Mouse (Mus musculus): ENCODE data around the gene Grsf1. TPM values are rescaled to one million over a fixed set of nuclear protein-coding genes. Genes with fewer than 3 reads are reported as not detected.

Grsf1 gene
- polyA plus RNA-seq, 1 experiment from 2014 or later = 62.9 TPM

DNA sequence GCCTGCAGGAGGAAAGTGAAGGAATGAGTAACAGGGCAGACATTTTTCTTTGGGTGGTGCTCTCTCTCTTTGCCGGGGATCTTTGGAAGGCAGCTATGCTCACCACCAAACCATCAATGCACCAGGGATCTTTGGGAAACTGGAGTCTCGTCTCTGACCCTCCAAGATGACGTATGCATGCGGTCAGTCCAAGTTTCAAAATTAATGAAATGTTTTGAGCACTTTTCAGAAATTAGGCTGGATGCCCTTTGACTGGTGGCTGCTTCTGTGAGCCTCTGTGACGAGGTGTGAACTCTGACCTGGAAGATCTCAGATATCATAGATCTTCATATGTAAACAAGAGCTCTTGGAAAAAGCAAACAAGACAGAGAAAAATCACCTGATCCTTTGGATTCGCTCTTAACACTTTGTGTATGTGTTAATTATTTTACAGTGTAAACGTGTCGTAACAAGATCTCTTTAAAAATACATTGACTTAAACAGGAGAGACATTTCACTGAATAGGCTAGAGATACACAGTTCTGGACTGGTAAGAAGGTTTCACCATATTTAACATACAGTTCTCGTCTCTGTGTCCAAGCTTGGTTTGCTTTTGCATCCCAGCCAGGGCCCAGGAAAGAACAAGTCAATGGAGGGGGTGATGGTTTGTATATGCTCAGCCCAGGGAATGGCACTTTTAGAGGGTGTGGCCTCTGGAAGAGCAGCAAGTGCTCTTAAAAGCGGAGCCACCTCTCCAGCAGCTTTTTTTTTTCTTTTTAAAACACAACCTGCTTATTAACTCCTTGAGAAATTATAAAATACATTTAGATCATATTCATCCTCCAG is 14.9 kb upstream of the Grsf1 start:
- 81% methylated on average over 10 of the region's 10 CpGs for WGBS
- no peaks in the 10 kb centered on the region for H3K9me3 ChIP-seq (ENCODE audit: control insufficient read depth, low read length)
- H3K36me3 ChIP-seq (ENCODE audit: control insufficient read depth, insufficient read depth) = no peaks in the 10 kb centered on the region
- H3K27me3 ChIP-seq (replicated peaks; ENCODE audit: control insufficient read depth, insufficient read depth, low read length) = no peaks in the 10 kb centered on the region
- no peak overlapping the region for H3K9ac ChIP-seq (replicated peaks; ENCODE audit: low read depth, low read length)
- ATAC-seq = no peak
- H3K4me1 ChIP-seq (replicated peaks; ENCODE audit: control insufficient read depth, insufficient read depth, low read length) = no peaks in the 10 kb centered on the region
- no peak overlapping the region for H3K4me2 ChIP-seq (ENCODE audit: low read length)
- H3K4me3 ChIP-seq (replicated peaks; ENCODE audit: low read length) = no peak overlapping the region
- no peak overlapping the region for H3K27ac ChIP-seq (ENCODE audit: low read length)

DNA sequence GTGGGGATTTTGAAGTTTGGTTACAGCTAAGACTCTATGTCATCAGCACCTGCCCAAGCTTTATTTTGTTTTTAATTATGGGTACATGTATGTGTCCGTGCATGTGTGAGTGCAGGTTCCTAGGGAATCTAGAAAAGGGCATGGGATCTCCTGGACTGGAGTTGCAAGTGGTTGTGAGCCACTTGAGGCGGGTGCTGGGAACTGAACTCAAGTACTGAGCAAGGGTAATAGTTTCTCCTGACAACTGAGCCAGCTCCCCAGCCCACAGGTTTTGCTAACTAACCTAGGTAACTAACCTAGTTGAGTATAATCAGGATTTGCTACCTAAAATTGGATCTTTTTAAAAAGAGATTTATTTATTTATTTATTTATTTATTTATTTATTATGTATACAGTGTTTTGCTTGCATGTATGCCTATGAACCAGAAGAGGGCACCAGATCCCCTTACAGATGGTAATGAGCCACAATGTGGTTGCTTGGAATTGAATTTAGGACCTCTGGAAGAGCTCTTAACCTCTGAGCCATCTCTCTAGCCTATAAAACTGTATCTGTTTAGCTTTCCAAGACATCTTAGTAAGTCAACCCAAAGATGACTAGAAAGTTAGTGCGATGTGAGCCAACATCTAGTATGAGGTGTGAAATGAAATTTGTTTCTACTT is 13.4 kb upstream of the Grsf1 start:
- Histone ChIP-seq H3K9me3 (ENCODE audit: control insufficient read depth, low read length) (no peaks in the 10 kb centered on the region), H3K9ac (replicated peaks; ENCODE audit: low read depth, low read length) (no peak overlapping the region), H3K27me3 (replicated peaks; ENCODE audit: control insufficient read depth, insufficient read depth, low read length) (no peaks in the 10 kb centered on the region), H3K36me3 (ENCODE audit: control insufficient read depth, insufficient read depth) (no peaks in the 10 kb centered on the region), H3K27ac (ENCODE audit: low read length) (no peak overlapping the region), H3K4me1 (replicated peaks; ENCODE audit: control insufficient read depth, insufficient read depth, low read length) (no peaks in the 10 kb centered on the region), H3K4me3 (replicated peaks; ENCODE audit: low read length) (no peak overlapping the region), H3K4me2 (ENCODE audit: low read length) (no peak overlapping the region)
- ATAC-seq = peak; percentile 61; the same call in 1 of the 2 replicates
- 74% methylated on average over 3 of the region's 3 CpGs for WGBS

DNA sequence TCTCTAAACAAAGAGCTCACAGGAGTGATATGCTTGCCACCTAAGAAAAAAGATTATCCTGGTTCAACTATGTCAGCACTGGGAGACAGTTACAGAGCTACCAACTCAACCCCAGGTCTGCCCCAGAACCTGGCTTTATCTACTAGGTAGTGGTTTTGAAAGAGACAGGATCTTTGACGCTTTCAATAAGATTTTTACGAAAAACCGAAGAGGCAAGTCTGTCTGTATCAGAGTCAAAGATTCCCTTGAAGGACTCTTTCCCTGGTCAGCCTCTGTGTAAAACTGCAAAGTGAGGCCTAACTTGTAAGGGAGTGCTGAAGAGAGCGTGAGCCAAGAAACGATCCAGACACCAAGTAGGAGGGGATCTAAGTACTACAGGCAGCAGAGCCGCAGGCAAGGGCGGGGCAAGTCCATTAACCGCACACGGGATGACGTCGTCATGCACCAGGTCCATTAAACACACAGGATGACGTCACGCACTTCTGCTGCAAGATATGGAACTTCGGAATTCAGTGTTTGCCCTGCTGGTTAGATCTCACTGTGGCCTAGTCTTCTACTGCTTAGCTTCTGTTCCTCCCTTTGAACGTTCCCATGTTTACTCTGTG is 12.7 kb upstream of the Grsf1 start:
- H3K9ac ChIP-seq (replicated peaks; ENCODE audit: low read depth, low read length) = no peak overlapping the region
- H3K9me3 ChIP-seq (ENCODE audit: control insufficient read depth, low read length) = no peaks in the 10 kb centered on the region
- WGBS = 78% methylated on average over 15 of the region's 15 CpGs
- no peak overlapping the region for H3K27ac ChIP-seq (ENCODE audit: low read length)
- H3K36me3 ChIP-seq (ENCODE audit: control insufficient read depth, insufficient read depth) = no peaks in the 10 kb centered on the region
- H3K4me3 ChIP-seq (replicated peaks; ENCODE audit: low read length) = no peak overlapping the region
- 0 out of 2 replicates have a peak, but pooled peaks have one; percentile 18 for ATAC-seq
- no peaks in the 10 kb centered on the region for H3K27me3 ChIP-seq (replicated peaks; ENCODE audit: control insufficient read depth, insufficient read depth, low read length)
- no peak overlapping the region for H3K4me2 ChIP-seq (ENCODE audit: low read length)
- no peaks in the 10 kb centered on the region for H3K4me1 ChIP-seq (replicated peaks; ENCODE audit: control insufficient read depth, insufficient read depth, low read length)

GRCm38 (mm10) chr5:88687996-88688406 is 12.0 kb upstream of the Grsf1 start:
- no peak overlapping the region for H3K4me3 ChIP-seq (replicated peaks; ENCODE audit: low read length)
- WGBS = 81% methylated on average over 8 of the region's 8 CpGs
- no peak overlapping the region for H3K4me2 ChIP-seq (ENCODE audit: low read length)
- H3K36me3 ChIP-seq (ENCODE audit: control insufficient read depth, insufficient read depth) = no peaks in the 10 kb centered on the region
- no peak for ATAC-seq
- H3K9ac ChIP-seq (replicated peaks; ENCODE audit: low read depth, low read length) = no peak overlapping the region
- H3K4me1 ChIP-seq (replicated peaks; ENCODE audit: control insufficient read depth, insufficient read depth, low read length) = no peaks in the 10 kb centered on the region
- no peak overlapping the region for H3K27ac ChIP-seq (ENCODE audit: low read length)
- no peaks in the 10 kb centered on the region for H3K27me3 ChIP-seq (replicated peaks; ENCODE audit: control insufficient read depth, insufficient read depth, low read length)
- no peaks in the 10 kb centered on the region for H3K9me3 ChIP-seq (ENCODE audit: control insufficient read depth, low read length)

GRCm38 (mm10) chr5:88685745-88686299 is 9.9 kb upstream of the Grsf1 start:
- Histone ChIP-seq H3K4me1 (replicated peaks; ENCODE audit: control insufficient read depth, insufficient read depth, low read length) (no peaks in the 10 kb centered on the region), H3K9ac (replicated peaks; ENCODE audit: low read depth, low read length) (no peak overlapping the region), H3K4me2 (ENCODE audit: low read length) (no peak overlapping the region), H3K9me3 (ENCODE audit: control insufficient read depth, low read length) (no peaks in the 10 kb centered on the region), H3K36me3 (ENCODE audit: control insufficient read depth, insufficient read depth) (no peaks in the 10 kb centered on the region), H3K27ac (ENCODE audit: low read length) (no peak overlapping the region), H3K4me3 (replicated peaks; ENCODE audit: low read length) (no peak overlapping the region), H3K27me3 (replicated peaks; ENCODE audit: control insufficient read depth, insufficient read depth, low read length) (no peaks in the 10 kb centered on the region)
- WGBS = 79% methylated on average over 6 of the region's 6 CpGs
- no peak for ATAC-seq

DNA sequence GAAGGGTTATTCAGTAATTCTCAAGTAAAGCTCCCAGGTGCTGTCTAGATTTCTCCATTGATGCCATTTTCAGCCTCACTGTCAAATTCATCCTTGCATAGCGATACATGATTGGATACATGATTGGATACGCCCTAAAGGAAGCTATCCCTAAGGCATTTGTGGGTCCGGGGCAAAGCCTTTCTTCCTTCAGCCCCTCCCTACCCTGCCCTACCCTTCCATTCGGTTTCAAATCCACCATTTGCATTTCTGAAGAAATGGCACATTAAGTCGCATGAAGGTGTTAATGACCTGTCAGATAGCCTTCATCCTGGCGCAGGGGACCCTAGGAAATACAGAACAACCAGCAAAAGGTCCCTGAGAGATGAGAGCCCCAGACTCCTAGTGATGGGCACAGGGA is 9.3 kb upstream of the Grsf1 start:
- WGBS = 17% methylated on average over 6 of the region's 6 CpGs
- no peaks in the 10 kb centered on the region for H3K36me3 ChIP-seq (ENCODE audit: control insufficient read depth, insufficient read depth)
- H3K4me1 ChIP-seq (replicated peaks; ENCODE audit: control insufficient read depth, insufficient read depth, low read length) = no peaks in the 10 kb centered on the region
- ATAC-seq = no peak
- no peaks in the 10 kb centered on the region for H3K27me3 ChIP-seq (replicated peaks; ENCODE audit: control insufficient read depth, insufficient read depth, low read length)
- H3K27ac ChIP-seq (ENCODE audit: low read length) = no peak overlapping the region
- no peak overlapping the region for H3K4me2 ChIP-seq (ENCODE audit: low read length)
- H3K9ac ChIP-seq (replicated peaks; ENCODE audit: low read depth, low read length) = no peak overlapping the region
- H3K9me3 ChIP-seq (ENCODE audit: control insufficient read depth, low read length) = no peaks in the 10 kb centered on the region
- no peak overlapping the region for H3K4me3 ChIP-seq (replicated peaks; ENCODE audit: low read length)

DNA sequence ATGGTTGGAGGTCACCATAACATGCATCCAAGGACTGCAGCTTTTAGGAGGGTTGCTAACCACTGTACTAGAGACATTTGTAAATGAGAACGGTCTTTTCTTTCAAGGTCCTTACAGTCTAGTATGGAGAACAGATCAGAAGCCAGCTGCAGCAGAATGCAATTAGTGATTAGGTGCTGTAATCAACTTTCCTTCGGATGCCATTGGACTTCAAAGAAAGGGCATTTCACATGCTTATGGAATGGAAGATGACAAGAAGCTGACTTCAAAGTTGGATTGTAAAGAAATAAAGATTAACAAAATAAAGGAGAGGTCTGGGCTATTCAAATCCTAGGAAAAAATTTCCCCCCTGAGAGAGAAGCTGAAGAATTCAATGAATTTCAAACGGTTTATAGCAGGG is 8.3 kb upstream of the Grsf1 start:
- ATAC-seq = no peak
- 37% methylated on average over 3 of the region's 3 CpGs for WGBS
- no peak overlapping the region for H3K27ac ChIP-seq (ENCODE audit: low read length)
- no peak overlapping the region for H3K9ac ChIP-seq (replicated peaks; ENCODE audit: low read depth, low read length)
- H3K36me3 ChIP-seq (ENCODE audit: control insufficient read depth, insufficient read depth) = no peaks in the 10 kb centered on the region
- H3K4me3 ChIP-seq (replicated peaks; ENCODE audit: low read length) = no peak overlapping the region
- no peaks in the 10 kb centered on the region for H3K27me3 ChIP-seq (replicated peaks; ENCODE audit: control insufficient read depth, insufficient read depth, low read length)
- H3K9me3 ChIP-seq (ENCODE audit: control insufficient read depth, low read length) = no peaks in the 10 kb centered on the region
- H3K4me1 ChIP-seq (replicated peaks; ENCODE audit: control insufficient read depth, insufficient read depth, low read length) = no peaks in the 10 kb centered on the region
- H3K4me2 ChIP-seq (ENCODE audit: low read length) = no peak overlapping the region

- Histone ChIP-seq H3K27me3 (replicated peaks; ENCODE audit: control insufficient read depth, insufficient read depth, low read length) (no peaks in the 10 kb centered on the region), H3K4me1 (replicated peaks; ENCODE audit: control insufficient read depth, insufficient read depth, low read length) (no peaks in the 10 kb centered on the region), H3K4me2 (ENCODE audit: low read length) (no peak overlapping the region), H3K36me3 (ENCODE audit: control insufficient read depth, insufficient read depth) (no peaks in the 10 kb centered on the region), H3K9ac (replicated peaks; ENCODE audit: low read depth, low read length) (no peak overlapping the region), H3K4me3 (replicated peaks; ENCODE audit: low read length) (no peak overlapping the region), H3K27ac (ENCODE audit: low read length) (no peak overlapping the region), H3K9me3 (ENCODE audit: control insufficient read depth, low read length) (no peaks in the 10 kb centered on the region)
- no peak for ATAC-seq
- WGBS = 89% methylated on average over 9 of the region's 9 CpGs
Observed at GRCm38 (mm10) chr5:88683706-88684105, 7.7 kb upstream of the Grsf1 start.

GRCm38 (mm10) chr5:88680567-88680966 is 4.6 kb upstream of the Grsf1 start:
- Histone ChIP-seq H3K36me3 (ENCODE audit: control insufficient read depth, insufficient read depth) (no peaks in the 10 kb centered on the region), H3K27ac (ENCODE audit: low read length) (no peak overlapping the region), H3K4me3 (replicated peaks; ENCODE audit: low read length) (no peak overlapping the region), H3K27me3 (replicated peaks; ENCODE audit: control insufficient read depth, insufficient read depth, low read length) (no peaks in the 10 kb centered on the region), H3K9me3 (ENCODE audit: control insufficient read depth, low read length) (no peaks in the 10 kb centered on the region), H3K9ac (replicated peaks; ENCODE audit: low read depth, low read length) (no peak overlapping the region), H3K4me2 (ENCODE audit: low read length) (no peak overlapping the region), H3K4me1 (replicated peaks; ENCODE audit: control insufficient read depth, insufficient read depth, low read length) (no peaks in the 10 kb centered on the region)
- no peak for ATAC-seq
- WGBS = 90% methylated on average over 6 of the region's 6 CpGs

Measured in forebrain, embryonic 16.5 days (tissue).